Mouse (Mus musculus) MEL (cell line): ENCODE results near the gene Cope. TPM values are rescaled to one million over a fixed set of nuclear protein-coding genes. Genes with fewer than 3 reads are reported as not detected.
A peak's percentile ranks its signal among the peaks of the same experiment; 100 is the strongest.

Experiments
- DNase-seq: peaks from one replicate; pipeline ENCODE4 v3.0.0; 2011; ENCODE audit warnings: low read depth, low spot score
- H3K27ac ChIP-seq: 2 replicates; pipeline ENCODE4 v1.5.1; 2012; ENCODE audit warnings: low read depth, mild to moderate bottlenecking, control low read depth, low read length, moderate library complexity; ENCODE audit not compliant: control insufficient read depth
- H3K27me3 ChIP-seq, 2 experiments: fragments of 150-350 bp in 1 of 2; sonication (generic) in 1 of 2; 2 replicates each; pipeline ENCODE4 v1.6.1; 2012; ENCODE audit warnings: low read length in 2 of 2, mild to moderate bottlenecking in 2 of 2, improper control_type of control experiment in 1 of 2, moderate library complexity in 1 of 2; ENCODE audit not compliant: insufficient read depth in 2 of 2, control insufficient read depth in 1 of 2
- H3K36me3 ChIP-seq, 2 experiments: 2 replicates each; pipeline ENCODE4 v1.6.1; 2012 to 2014; ENCODE audit warnings: low read length in 2 of 2, improper control_type of control experiment in 1 of 2, inconsistent platforms in 1 of 2, mild to moderate bottlenecking in 1 of 2; ENCODE audit not compliant: insufficient read depth in 2 of 2, control insufficient read depth in 1 of 2
- H3K4me1 ChIP-seq, 2 experiments: fragments of 150-350 bp in 1 of 2; sonication (generic) in 1 of 2; 2 replicates each; pipeline ENCODE4 v1.6.1; 2012; ENCODE audit warnings: low read length in 2 of 2, improper control_type of control experiment in 1 of 2, mild to moderate bottlenecking in 1 of 2; ENCODE audit not compliant: insufficient read depth in 2 of 2, control insufficient read depth in 1 of 2
- H3K4me3 ChIP-seq, 2 experiments: fragments of 150-350 bp in 1 of 2; sonication (generic) in 1 of 2; 2 replicates each; pipeline ENCODE4 v1.5.1; 2012; ENCODE audit warnings: low read depth in 2 of 2, low read length in 2 of 2, mild to moderate bottlenecking in 2 of 2, moderate library complexity in 2 of 2, control low read depth in 1 of 2, improper control_type of control experiment in 1 of 2; ENCODE audit not compliant: control insufficient read depth in 1 of 2, insufficient read depth in 1 of 2
- H3K79me2 ChIP-seq: 2 replicates; pipeline ENCODE4 v1.6.1; 2012; ENCODE audit warnings: mild to moderate bottlenecking, low read length, moderate library complexity; ENCODE audit not compliant: control insufficient read depth, poor library complexity, insufficient read depth
- H3K9ac ChIP-seq: 2 replicates; pipeline ENCODE4 v1.6.1; 2012; ENCODE audit warnings: low read depth, mild to moderate bottlenecking, control low read depth, low read length, moderate library complexity; ENCODE audit not compliant: control insufficient read depth, poor library complexity, severe bottlenecking
- H3K9me3 ChIP-seq: fragments of 150-350 bp; sonication (generic); replicated peaks from 2 replicates; pipeline ENCODE4 v1.6.1; 2012; ENCODE audit warnings: mild to moderate bottlenecking, low read length, improper control_type of control experiment, moderate library complexity; ENCODE audit not compliant: insufficient read depth
- CHD2 ChIP-seq: IDR thresholded peaks from 2 replicates; pipeline ENCODE4 v1.6.1; 2011; ENCODE audit warnings: low read length, improper control_type of control experiment
- E2F4 ChIP-seq: IDR thresholded peaks from 2 replicates; pipeline ENCODE4 v1.6.1; 2011; ENCODE audit warnings: low read depth, low read length, improper control_type of control experiment, borderline replicate concordance
- ELF1 ChIP-seq: IDR thresholded peaks from 2 replicates; pipeline ENCODE4 v1.6.1; 2014; ENCODE audit warnings: low read depth, mild to moderate bottlenecking, inconsistent platforms, low read length, improper control_type of control experiment, moderate library complexity
- ETS1 ChIP-seq: IDR thresholded peaks from 2 replicates; pipeline ENCODE4 v1.6.1; 2012; ENCODE audit warnings: low read depth, mild to moderate bottlenecking, inconsistent platforms, low read length, improper control_type of control experiment, moderate library complexity
- HCFC1 ChIP-seq: IDR thresholded peaks from 2 replicates; pipeline ENCODE4 v1.6.1; 2012; ENCODE audit warnings: low read depth, mild to moderate bottlenecking, inconsistent platforms, low read length, improper control_type of control experiment, moderate library complexity
- JUND ChIP-seq: IDR thresholded peaks from 2 replicates; pipeline ENCODE4 v1.6.1; 2011; ENCODE audit warnings: low read depth, mild to moderate bottlenecking, improper control_type of control experiment, low read length
- MAFK ChIP-seq: IDR thresholded peaks from 2 replicates; pipeline ENCODE4 v1.6.1; 2011; ENCODE audit warnings: low read depth, mild to moderate bottlenecking, low read length, improper control_type of control experiment, borderline replicate concordance
- MAZ ChIP-seq: IDR thresholded peaks from 2 replicates; pipeline ENCODE4 v1.6.1; 2012; ENCODE audit warnings: low read depth, mild to moderate bottlenecking, inconsistent platforms, low read length, improper control_type of control experiment
- NELFE ChIP-seq: IDR thresholded peaks from 2 replicates; pipeline ENCODE4 v1.6.1; 2011; ENCODE audit warnings: low read depth, low read length, improper control_type of control experiment
- SIN3A ChIP-seq: IDR thresholded peaks from 2 replicates; pipeline ENCODE4 v1.6.1; 2012; ENCODE audit warnings: low read length, improper control_type of control experiment, inconsistent platforms
- TCF12 ChIP-seq: IDR thresholded peaks from 2 replicates; pipeline ENCODE4 v1.6.1; 2014; ENCODE audit warnings: low read depth, mild to moderate bottlenecking, inconsistent platforms, low read length, improper control_type of control experiment, moderate library complexity
- UBTF ChIP-seq: IDR thresholded peaks from 2 replicates; pipeline ENCODE4 v1.6.1; 2012; ENCODE audit warnings: low read depth, mild to moderate bottlenecking, inconsistent platforms, low read length, improper control_type of control experiment, moderate library complexity, borderline replicate concordance; ENCODE audit not compliant: insufficient read depth
- USF1 ChIP-seq: IDR thresholded peaks from 2 replicates; pipeline ENCODE4 v1.6.1; 2014; ENCODE audit warnings: low read depth, mild to moderate bottlenecking, inconsistent platforms, low read length, improper control_type of control experiment, moderate library complexity
- ZC3H11A ChIP-seq: IDR thresholded peaks from 2 replicates; pipeline ENCODE4 v1.6.1; 2012; ENCODE audit warnings: low read depth, mild to moderate bottlenecking, inconsistent platforms, low read length, improper control_type of control experiment
- ZMIZ1 ChIP-seq: IDR thresholded peaks from 2 replicates; pipeline ENCODE4 v1.6.1; 2012; ENCODE audit warnings: low read depth, mild to moderate bottlenecking, inconsistent platforms, low read length, improper control_type of control experiment, moderate library complexity
- ZNF384 ChIP-seq: IDR thresholded peaks from 2 replicates; pipeline ENCODE4 v1.6.1; 2012; ENCODE audit warnings: low read depth, mild to moderate bottlenecking, inconsistent platforms, low read length, improper control_type of control experiment
- polyA plus RNA-seq, 2 experiments: library from polyadenylated mRNA; stranded (reverse) in 1 of 2; unstranded in 1 of 2; fragments of >175 nt in 1 of 2; fragments of >200 nt in 1 of 2; gene quantifications; 2 replicates each; pipeline versions ENCODE4 v1.2.1 to v1.2.4; 2012; ENCODE audit warnings: low replicate concordance in 2 of 2, low read depth in 1 of 2; ENCODE audit not compliant: insufficient read length in 2 of 2, insufficient read depth in 1 of 2, missing spikeins in 1 of 2
- total RNA-seq: library from RNA; depleted of rRNA; stranded (reverse); fragments of 300-350 nt; gene quantifications from 2 replicates; pipeline ENCODE4 v1.2.3, GENCODE M21; 2012

The Cope gene
- total and polyA plus RNA-seq, 3 experiments: 132 to 232 TPM; not detected in 1

GRCm38 (mm10) chr8:70347860-70348420 is 45.6 kb downstream of the Cope start:
- Histone ChIP-seq H3K4me1 (peaks cover 7 to 29% of the 10 kb centered on the region in 2 experiments), H3K79me2 (peaks cover 86% of the 10 kb centered on the region), H3K9me3 (no peaks in the 10 kb centered on the region), H3K9ac (no peak overlapping the region), H3K27ac (no peak overlapping the region), H3K36me3 (peaks cover 22 to 26% of the 10 kb centered on the region in 2 experiments), H3K4me3 (no peak overlapping the region), H3K27me3 (no peaks in the 10 kb centered on the region)
- no peak for TF ChIP-seq ZNF384
- no peak for TF ChIP-seq ETS1
- TF ChIP-seq ZMIZ1: no peak
- no peak for TF ChIP-seq USF1
- TF ChIP-seq HCFC1: no peak
- TF ChIP-seq MAZ: no peak
- TF ChIP-seq MAFK: no peak
- no peak for TF ChIP-seq E2F4
- TF ChIP-seq UBTF: no peak
- TF ChIP-seq JUND: no peak
- no peak for TF ChIP-seq TCF12
- no peak for TF ChIP-seq ELF1
- no peak for TF ChIP-seq ZC3H11A
- no peak for TF ChIP-seq CHD2
- no peak for TF ChIP-seq NELFE
- TF ChIP-seq SIN3A: no peak
- DNase-seq: no peak

- Histone ChIP-seq H3K9ac (peak overlapping the region; percentile 98), H3K27ac (no peak overlapping the region), H3K9me3 (no peaks in the 10 kb centered on the region), H3K4me3 (peak overlapping the region; percentile 94 to 96), H3K79me2 (peaks cover 65% of the 10 kb centered on the region), H3K36me3 (peaks cover 10 to 34% of the 10 kb centered on the region in 2 experiments), H3K4me1 (peaks cover 9 to 32% of the 10 kb centered on the region in 2 experiments), H3K27me3 (no peaks in the 10 kb centered on the region)
- TF ChIP-seq MAFK: no peak
- TF ChIP-seq SIN3A: 0 out of 2 replicates have a peak, but pooled peaks have one; percentile 10
- no peak for DNase-seq
These were observed 49.0 kb downstream of the Cope start for GRCm38 (mm10) chr8:70351035-70351999.
